Mouse (Mus musculus) mouse trophoblast stem cell (cell line): ENCODE data around the gene Timp2.
"Not testable (repeated sequence)": the region's sequence is repeated elsewhere in the genome, so short reads cannot be mapped to it uniquely, and the experiment has no call there.

Experiments
- in situ Hi-C, 2 experiments: fragments of 300-500 bp; cut with MseI, MboI; formaldehyde crosslinking; loops; 2 replicates in 1 of 2; 3 replicates in 1 of 2; pipeline ENCODE4 v1.15.1; 2025

Gene Timp2

DNA sequence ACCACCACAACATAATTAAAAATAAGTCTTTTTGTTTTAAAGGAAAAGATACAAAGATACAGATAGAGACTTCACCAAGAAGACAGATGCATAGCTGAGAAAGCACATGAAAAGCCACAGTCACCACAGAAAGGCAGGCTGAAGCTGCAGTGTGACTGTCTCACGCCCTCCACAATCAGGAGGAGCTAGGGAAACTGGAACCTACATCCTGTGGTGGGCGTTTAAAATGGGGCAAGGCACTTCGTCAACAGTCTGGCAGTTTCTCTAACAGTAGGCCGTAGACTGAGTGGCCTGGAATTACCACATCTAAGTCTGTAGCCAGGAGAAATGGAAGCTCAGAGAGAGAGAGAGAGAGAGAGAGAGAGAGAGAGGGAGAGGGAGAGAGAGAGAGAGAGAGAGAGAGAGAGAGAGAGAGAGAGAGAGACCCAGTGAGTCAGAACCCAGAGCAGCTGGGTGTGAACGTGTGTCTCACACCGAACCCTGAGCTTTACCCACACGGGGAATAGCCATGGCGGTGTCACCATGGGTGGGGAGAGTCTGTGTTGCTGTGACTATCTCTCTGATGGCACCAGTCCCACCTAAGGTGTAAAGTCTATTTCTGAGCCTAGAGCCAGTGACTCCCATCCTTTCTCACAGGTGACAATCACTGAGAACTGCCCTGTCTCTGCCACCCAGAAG is 17.9 kb downstream of the Timp2 start:
- in situ Hi-C loops = no loop called here

DNA sequence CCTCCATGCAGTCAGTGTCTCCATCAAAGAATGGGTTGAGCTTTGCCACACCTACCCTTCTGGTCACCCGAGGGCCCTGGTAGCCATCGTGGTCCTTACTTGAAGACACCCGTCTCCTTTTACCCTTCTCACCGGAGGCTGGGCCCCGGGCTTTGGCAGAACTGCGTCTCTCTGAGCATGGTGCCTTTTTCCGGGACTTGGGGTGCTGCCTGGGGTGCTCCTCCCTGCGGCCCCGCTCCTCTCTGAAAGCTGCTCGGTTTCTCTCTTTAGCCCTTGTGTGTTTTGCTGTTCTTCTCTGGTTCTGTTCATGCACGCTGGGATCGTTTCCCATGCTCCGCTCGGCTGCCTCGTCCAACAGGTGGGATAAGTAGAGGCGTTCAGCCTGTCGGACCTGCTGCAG is 22.1 kb downstream of the Timp2 start:
- in situ Hi-C loops = no loop called here

DNA sequence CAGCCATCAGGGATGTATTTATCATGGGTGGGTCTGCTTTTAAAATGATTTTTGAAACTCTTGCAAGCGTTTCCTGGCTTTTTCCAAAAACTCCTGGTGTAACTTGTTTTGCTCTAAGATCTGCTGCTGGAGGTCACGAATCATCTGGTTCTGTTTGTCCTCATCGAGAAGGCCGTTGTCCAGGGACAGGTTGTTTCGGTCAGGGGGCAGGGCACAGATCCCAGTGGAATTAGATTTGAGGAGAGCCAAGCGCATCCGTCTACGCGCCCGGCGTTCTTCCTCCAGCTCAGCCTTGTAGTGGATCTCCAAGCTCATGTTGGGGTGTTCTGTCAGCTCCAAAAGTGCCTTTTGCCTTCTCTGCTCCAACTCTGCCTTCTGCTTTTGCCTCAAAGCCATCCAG is 23.2 kb downstream of the Timp2 start:
- in situ Hi-C loops = no loop called here

DNA sequence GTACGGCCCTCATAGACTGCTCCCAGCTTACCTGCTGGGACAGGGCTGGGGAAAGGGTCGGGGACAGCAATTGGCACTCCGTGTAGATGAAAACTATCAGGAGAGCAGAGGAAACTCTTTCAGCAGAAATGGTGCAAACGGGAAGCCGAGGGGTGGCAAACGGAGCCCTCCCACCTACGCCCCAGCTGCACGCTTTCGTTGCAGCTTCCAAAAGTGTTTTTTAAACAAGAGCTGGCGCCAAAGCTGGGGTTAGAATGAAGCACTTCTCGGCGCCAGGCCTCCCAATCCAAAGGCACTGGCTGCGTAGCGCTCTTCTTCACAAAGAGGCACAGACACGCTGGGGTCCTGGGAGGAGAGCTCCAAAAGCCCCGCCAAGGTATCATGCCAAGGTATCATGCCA is 24.8 kb downstream of the Timp2 start:
- in situ Hi-C loops = no loop called here

DNA sequence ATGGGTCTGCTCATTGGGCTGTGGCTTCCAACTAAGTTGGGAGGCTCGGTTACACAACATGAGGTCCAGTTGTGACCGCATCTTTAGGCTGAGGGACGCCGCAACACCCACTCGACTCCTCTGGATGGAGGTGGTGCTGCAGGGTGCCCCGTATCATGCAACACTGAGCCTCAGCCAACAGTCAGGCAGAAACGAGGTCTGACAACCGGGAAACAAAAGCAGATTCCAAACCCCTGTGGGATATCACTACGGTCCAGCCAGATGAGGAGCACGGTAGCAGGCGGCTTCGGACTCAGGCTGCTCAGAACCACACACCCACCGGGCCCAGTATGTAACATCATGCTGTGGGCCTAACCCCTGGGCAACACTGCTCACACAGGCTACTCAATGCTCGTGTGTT is 25.2 kb downstream of the Timp2 start:
- in situ Hi-C loops = no loop called here

DNA sequence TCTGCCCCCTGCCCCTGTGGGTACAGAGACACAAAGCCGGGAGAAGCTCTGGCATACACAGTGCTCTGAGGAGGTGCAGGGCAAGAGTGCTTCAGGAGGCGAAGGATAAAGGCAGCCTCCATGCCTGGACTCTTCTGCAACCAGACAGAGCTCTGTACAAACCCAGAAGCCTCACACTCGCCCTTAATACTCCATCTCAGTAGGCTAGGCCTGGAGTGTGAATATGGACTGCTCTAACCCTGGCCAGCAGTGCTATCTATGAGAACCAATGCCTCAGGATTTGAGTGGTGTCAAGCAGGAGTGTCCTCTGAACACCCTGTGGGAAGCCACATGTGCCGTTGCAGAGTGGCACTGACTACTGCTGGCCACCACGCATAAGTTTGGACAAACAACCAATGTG is 26.6 kb downstream of the Timp2 start:
- in situ Hi-C loops = no loop called here

DNA sequence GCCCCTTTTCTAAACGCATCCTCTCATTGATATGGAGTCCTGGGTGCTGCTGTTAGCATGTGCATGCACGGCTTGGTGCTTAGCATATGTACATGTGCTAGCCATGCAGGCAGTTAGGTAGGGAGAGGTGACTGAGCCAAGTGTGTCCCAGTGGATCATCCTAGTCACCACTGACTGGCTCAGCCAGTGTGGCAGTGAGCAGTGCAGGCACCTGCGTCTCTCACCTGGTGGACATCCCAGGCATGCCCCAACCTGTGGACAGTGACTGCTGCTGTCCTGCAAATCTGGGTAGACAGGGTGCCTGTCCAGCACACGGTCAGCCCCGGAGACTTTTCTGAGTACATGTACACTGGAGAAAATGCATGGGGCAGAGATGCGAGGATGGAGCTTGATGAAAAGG is 27.0 kb downstream of the Timp2 start:
- in situ Hi-C loops = no loop called here

DNA sequence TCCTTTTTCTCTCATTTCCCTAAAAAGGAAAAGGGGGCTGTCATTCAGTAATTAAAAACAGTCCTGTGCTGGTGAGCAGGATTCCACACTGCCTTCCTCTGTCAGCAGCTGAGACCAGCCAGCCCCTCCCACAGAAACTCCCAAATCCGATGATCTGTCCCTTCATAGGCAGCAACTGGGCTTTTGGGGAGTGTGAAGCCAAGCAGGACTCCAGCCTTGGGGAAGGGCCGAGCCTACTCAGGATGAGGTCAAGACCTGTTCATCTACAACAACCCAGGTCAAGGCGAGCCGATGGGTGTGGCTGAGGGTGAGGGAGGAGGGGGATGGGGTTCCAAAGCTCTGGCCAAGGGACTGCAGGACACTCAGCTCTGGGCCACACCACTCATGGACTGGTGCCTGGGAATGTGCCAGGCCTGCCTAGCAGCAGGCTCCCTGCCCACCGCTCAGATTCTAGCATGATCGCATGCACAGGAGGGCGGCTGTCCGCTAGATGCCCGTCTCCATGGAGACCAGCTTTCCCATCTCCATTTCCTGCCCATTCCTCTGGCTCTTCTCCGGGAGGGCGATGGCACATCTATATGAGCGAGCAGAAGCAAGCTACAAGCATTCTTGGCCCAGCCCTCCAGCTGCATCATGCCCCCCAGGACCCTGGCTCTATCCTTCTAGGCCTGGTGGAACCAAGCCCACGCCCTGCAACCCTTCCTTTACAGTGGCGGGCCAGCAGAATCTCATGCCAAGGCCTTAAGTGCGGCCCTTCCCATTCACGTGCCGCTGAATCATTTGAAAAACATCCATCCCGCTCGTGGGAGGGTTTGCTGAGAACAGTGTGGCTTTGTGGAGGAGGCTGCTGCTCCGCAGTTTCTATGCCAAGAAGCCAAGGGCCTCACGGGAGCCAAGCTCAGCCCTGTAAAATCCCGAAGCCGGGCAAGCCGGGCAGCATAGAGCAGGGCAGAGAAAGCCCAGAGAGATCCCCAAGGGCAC is 28.3 kb downstream of the Timp2 start:
- in situ Hi-C loops = no loop called here

DNA sequence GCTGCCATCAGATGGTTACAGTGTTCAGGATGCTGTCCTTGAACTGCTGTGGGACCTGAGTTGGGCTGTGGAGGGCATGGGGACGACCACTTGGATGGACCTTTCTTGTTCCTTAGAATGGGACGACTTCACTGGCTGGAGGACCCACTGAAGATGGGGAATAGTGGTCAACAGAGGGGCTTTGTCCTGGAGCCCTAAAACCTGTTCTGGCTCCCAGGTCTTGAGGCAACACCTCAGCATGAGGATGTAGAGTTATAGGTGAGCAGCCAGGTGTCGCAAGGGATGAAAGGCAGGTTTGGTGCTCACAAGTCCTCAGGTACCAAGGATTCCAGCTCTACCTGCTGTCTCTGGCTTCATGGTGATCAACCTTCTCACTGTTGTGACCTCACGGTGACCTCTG is 29.0 kb downstream of the Timp2 start:
- in situ Hi-C loops = no loop called here

DNA sequence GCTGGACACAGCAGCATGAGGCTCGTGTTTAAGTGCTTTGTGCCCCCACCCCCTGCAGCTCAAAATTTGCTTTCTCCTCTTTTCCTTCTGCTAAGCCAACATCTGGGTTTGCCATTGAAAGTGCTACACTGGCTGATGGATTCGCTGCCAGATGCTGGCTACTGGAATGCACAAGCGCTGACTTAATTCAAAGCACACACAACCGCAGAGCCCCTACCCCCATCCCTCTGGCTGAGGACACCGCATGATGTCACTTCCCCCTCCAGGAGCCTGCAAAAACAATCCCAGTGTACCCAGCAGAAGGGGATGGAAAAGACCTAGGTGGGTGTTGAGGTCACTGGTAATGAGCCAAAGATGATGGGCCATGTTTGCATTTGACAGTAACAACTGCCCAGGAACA is 31.0 kb downstream of the Timp2 start:
- in situ Hi-C loops = loop anchor here in 1 of 2 experiments (5.0 kb wide), 1 partner anchor 38 kb away; no protein-coding TSS in a partner anchor

DNA sequence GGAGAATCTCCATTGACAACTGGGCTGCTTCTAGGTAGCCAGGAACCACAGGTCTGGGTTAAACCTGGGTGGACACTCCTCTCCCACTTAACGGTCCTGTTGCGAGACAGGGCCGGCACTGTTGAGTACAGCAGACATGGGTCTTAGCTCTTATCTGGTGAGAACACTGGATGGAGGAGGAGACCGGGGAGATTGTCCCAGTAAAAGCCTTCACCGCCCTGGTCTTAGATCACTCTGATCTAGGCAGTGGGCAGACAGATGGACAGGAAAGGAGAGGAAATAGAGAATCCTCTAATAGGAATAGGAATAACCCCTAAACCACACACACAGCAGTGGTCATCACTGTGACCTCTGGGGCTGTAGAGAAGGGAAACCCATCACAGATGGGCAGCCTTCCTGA is 31.6 kb downstream of the Timp2 start:
- in situ Hi-C loops = loop anchor here in 1 of 2 experiments (5.0 kb wide), 1 partner anchor 38 kb away; no protein-coding TSS in a partner anchor

DNA sequence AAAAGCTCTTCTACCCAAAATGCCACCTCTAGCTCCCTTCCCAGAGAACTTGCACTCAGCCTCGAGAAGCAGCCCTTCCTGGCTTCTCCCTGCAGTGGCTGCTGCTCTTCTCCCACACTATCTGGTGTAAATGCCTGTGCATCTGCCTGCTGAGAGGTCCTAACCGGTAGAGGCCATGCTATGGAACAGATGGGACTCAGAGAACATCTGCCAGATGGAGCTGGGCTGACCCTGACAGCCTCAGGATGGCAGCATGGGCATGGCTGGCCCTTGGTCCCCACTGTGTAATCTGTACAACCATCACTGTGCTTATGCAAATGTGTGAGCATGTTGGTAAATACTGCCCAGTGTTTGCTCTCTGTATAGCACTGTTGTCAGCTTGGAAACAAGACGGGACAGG is 32.9 kb downstream of the Timp2 start:
- in situ Hi-C loops = loop anchor here in 1 of 2 experiments (5.0 kb wide), 1 partner anchor 40 kb away; no protein-coding TSS in a partner anchor

DNA sequence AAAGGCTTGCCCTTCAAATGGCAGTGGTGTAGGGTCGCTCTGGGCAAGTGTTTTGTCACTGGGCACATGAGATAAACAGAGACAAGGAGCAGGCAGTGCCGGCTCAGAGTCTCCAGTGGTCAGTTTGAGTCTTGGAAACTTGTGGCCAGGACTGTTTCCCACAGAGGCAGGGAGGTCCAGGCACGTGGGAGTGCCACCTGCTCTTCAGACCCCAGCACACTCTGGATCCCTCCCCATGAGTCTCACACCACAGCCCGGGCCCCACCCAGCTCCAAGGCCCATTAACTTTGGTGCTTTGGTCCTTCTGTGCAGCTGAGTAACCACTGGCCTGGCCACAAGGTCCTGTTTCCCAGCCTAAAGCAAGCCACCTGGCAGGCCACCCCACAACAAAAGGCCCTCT is 33.6 kb downstream of the Timp2 start:
- in situ Hi-C loops = loop anchor here in 1 of 2 experiments (5.0 kb wide), 1 partner anchor 40 kb away; no protein-coding TSS in a partner anchor

DNA sequence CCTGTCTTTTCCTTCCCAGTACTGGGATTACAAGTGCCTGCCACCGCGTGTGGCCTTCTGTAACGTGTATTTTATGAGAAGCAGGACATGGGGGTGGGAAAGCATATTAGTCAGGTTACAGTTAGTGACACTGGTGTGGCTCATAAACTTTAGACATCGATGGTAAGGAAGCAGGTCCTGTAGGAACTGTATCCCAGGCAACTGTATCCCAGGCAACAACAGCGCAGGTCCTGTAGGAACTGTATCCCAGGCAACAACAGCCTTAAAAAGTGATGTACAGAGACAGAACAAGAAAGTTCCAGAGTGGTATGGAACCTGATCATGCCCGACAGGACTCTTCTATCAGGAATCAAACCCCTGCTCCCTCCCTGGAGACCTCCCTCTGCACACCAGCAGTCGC is 34.0 kb downstream of the Timp2 start:
- in situ Hi-C loops = loop anchor here in 1 of 2 experiments (5.0 kb wide), 1 partner anchor 41 kb away; no protein-coding TSS in a partner anchor

DNA sequence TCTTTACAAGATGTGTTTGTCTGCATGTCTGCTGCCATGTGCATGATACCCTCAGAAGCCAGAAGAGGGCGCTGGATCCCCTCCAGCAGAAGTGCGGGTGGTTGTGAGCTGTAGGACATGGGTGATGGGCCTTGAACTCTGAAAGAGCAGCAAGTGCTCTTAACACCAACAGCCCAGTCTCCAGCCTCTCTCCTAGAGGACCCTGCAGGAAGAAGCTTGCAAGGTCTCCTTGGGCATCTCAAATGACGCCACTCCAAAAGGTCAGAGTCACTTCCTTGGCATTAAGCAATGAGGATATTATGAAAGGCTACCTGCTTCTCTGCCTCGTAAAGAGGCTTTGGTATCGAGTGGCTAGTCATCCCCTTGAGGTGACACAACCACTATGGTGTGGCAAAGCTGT is 36.9 kb downstream of the Timp2 start:
- in situ Hi-C loops = no loop called here

DNA sequence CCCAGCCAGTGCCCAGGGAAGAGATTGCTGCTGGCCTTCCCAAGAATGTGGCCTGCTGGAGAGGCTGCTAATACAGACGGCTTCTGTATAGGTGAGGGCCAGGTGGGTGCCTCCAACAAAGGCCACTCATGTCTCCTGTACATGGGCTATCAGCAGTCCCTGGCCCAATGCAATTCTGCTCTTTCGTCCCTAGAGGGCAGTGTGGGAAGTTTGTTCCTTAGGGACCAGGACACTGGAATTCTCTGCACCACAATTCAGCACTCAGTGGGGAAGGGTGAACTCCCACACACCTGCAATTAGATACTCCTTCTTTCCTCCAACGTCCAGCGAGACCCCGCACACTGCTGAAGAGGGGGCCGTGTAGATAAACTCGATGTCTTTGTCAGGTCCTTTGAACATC is 38.4 kb downstream of the Timp2 start:
- in situ Hi-C loops = no loop called here

DNA sequence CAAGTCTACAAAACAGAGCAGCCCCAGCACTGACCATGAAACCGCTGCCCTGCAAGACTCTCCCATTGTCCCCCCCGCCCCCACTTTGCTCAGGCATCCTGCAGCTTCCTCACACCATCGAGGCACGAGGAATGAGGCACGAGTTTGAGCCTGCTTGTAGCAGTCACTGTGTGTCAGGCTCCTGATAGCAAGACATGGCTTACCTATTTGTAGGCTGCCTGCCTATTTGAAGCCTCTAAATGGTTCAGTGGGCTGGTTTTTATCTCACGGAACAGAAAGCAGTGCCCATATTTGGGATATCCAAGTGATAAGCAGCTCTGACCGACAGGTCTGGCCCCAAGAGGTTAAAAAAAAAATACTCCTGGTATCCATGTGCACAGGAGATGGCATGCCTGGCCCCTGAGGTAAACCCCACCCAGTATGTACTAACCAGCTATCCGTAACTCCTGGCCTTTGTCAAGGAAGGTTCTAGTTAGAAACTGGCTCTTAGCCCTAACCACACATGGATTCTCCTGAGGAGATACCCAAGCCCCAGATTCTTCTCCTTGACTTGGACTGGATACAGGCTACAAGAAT is 39.2 kb downstream of the Timp2 start:
- in situ Hi-C loops = no loop called here

DNA sequence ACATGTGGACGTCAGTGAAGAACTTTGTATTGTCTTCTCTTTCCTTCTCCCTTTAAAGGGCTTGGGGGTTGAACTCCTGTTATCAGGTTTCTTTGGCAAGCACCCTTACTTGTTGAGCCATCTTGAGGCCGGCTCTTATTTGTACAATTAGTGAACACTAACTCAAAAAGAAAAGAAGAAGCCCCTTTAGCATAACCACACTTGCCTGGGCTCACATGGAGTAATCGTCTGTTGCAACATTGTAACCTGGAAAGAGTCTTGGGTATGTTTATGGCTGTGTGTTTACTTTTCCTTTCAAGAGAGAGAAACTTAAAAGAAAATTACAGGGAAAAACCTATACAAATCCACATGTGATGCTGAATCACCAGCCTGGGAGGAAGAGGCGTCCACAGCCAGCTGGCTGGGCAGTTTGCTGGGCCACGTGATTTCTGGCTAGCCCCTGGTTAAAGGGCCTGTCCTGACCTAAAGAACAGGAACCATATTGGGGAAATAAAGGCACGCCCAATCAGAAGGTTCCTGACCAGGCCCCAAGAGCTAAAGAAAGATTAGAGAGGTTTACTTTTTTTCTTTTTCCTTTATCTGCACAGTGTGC is 43.3 kb downstream of the Timp2 start:
- in situ Hi-C loops = loop anchor here in 1 of 2 experiments (5.0 kb wide), 1 partner anchor 50 kb away; no protein-coding TSS in a partner anchor

DNA sequence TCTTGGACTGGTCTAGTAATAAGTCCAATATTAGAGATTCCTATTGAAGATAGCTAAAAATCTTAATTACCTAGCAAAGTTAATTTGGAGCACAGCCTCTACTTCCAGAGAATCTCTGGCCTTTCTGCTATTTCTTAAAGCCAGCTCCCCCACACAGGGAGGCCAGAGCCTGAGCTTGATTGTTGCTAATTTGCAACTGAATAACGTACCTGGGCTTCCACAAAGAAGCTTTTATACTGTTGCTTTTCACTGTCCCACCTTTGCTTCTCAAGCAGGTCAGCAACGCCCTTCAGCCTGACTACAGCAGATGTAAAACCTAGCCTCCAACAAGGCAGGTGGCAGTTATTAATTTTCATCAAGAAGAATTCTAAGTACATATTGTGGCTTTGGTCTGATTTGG is 47.6 kb downstream of the Timp2 start:
- in situ Hi-C loops = not testable (repeated sequence)

DNA sequence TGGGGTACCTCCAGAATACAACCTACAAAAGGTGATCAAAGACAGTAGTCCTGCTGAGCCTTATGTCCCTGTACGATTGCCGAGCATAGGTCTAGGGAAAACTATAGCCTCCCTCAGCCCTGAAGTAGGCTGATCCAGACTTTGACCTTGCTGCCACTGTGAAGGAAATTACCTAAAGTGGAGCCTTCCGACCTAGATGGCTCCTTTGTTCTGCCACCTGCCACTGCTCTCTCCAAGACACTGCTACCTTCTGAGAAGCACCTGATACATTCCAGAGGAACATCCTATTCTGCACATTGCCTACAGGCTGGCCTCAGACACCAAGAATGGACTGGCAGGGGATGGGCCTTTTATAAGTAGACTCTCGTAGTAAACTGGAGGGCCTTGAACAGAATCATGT is 51.6 kb downstream of the Timp2 start:
- in situ Hi-C loops = not testable (repeated sequence)

DNA sequence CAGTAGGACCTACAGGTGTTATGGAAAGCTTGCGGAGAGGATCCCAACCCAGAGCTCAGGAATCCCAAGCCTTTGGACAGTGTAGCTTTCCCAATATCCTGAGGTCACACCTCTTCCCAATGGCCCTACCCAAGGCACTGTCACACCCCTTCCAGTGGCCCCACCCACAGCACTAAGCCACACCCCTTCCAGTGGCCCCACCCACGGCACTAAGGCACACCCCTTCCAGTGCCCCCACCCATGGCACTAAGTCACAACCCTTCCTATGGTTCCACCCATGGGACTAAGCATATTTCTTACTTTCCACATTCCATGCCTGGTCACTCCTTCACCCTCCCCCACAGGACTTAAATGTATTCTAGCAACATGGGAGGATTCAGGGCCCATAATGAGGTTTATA is 56.7 kb downstream of the Timp2 start:
- in situ Hi-C loops = no loop called here

DNA sequence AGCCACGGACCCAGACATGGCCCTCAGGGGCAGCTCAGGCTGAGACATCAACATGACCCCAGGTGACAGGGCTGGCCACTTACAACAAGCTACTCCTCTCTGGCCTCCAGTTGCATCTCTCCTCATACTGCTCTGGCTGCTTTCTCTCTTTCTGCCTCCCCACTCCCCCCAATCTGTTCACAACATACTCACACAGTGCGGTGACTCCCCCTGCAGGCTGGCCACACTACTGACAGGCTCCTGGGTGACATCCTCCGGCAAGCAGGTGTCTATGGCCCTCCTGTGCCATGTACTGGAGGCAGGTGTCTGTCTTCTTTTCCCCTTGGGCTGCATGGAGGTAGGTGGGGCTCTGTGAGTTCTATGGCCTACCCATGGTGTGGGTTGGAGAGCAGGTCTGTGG is 57.6 kb downstream of the Timp2 start:
- in situ Hi-C loops = no loop called here
